Mouse (Mus musculus) ovary, postnatal 36 days (tissue): ENCODE data around the gene Sept9.

Experiments
- DNase-seq: peaks from one replicate; pipeline ENCODE4 v3.0.0; 2022; ENCODE audit warnings: low spot score, mixed read lengths

Gene Sept9

GRCm38 (mm10) chr11:117265981-117266905, 66.8 kb downstream of the Sept9 start:
- DNase-seq: peak; percentile 86

GRCm38 (mm10) chr11:117266906-117267721, 67.7 kb downstream of the Sept9 start:
- DNase-seq: peak; percentile 58

GRCm38 (mm10) chr11:117267828-117268227, 68.4 kb downstream of the Sept9 start:
- no peak for DNase-seq

- DNase-seq: no peak
These were observed 69.0 kb downstream of the Sept9 start for GRCm38 (mm10) chr11:117268304-117268956.

GRCm38 (mm10) chr11:117269053-117269702, 69.7 kb downstream of the Sept9 start:
- DNase-seq: no peak

- no peak for DNase-seq
These were observed 70.5 kb downstream of the Sept9 start for GRCm38 (mm10) chr11:117269946-117270345.

GRCm38 (mm10) chr11:117274973-117275372, 75.5 kb downstream of the Sept9 start:
- DNase-seq: no peak

- peak; percentile 54 for DNase-seq
These were observed 76.5 kb downstream of the Sept9 start for GRCm38 (mm10) chr11:117275999-117276398.

- no peak for DNase-seq
These were observed 77.5 kb downstream of the Sept9 start for GRCm38 (mm10) chr11:117276946-117277345.

GRCm38 (mm10) chr11:117278113-117278512, 78.7 kb downstream of the Sept9 start:
- no peak for DNase-seq

GRCm38 (mm10) chr11:117278514-117278913, 79.1 kb downstream of the Sept9 start:
- DNase-seq: no peak

- DNase-seq: no peak
These were observed 80.5 kb downstream of the Sept9 start for GRCm38 (mm10) chr11:117279993-117280392.

- no peak for DNase-seq
These were observed 83.8 kb downstream of the Sept9 start for GRCm38 (mm10) chr11:117283048-117283888.

- DNase-seq: no peak
These were observed 84.5 kb downstream of the Sept9 start for GRCm38 (mm10) chr11:117283889-117284450.

- DNase-seq: peak; percentile 72
These were observed 85.5 kb downstream of the Sept9 start for GRCm38 (mm10) chr11:117284721-117285605.

- DNase-seq: no peak
These were observed 86.1 kb downstream of the Sept9 start for GRCm38 (mm10) chr11:117285606-117285931.

GRCm38 (mm10) chr11:117287792-117288191, 88.3 kb downstream of the Sept9 start:
- DNase-seq: no peak

- no peak for DNase-seq
These were observed 89.3 kb downstream of the Sept9 start for GRCm38 (mm10) chr11:117288765-117289164.

GRCm38 (mm10) chr11:117291271-117292059, 92.0 kb downstream of the Sept9 start:
- DNase-seq: no peak
